Mouse (Mus musculus) right cerebral cortex, adult 2 months (tissue): Measurements from ENCODE around the gene Hoxa9.

Experiments
- DNase-seq, 2 experiments: peaks; one replicate each; pipeline ENCODE4 v3.0.0; 2021 to 2022; ENCODE audit warnings: low spot score in 2 of 2

Gene Hoxa9

DNA sequence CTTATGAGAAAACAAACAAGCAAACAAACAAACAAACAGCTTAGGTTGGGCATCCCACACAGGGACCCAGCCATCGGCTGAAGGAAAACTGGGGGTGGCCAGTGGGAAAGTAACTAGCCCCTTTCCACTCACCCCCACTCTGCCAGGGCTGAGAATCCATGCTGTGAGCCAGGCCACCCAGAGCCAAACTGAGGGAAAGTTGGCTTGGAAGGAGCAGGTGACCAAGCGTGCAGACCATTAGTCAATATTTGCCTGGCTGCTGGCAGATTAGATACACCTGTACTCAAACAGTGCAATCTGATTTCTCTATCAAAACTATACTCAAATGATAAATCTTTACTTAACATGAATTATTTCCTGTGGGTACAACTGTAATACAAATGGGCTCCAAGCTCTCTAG lies 48.9 kb downstream of the Hoxa9 start:
- DNase-seq = no peak

DNA sequence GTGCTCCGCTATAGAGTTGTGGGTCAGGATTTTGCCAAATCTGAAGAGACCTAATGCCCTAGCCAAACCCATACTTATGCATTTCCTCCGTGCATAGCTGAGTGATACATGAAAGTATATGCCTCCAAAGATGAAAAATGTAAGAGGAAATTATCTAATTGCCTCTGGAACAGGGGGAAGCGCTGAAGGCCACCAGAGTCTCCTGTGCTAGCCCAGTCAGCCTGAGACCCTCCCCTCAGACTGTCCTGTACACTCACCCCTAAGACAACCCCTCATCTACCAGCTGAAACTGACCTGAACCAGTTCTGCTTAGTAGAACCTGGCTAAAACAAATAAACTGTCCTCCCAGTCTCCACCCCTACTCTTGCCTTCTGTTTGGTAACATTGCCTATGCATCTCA lies 50.2 kb downstream of the Hoxa9 start:
- DNase-seq = no peak

DNA sequence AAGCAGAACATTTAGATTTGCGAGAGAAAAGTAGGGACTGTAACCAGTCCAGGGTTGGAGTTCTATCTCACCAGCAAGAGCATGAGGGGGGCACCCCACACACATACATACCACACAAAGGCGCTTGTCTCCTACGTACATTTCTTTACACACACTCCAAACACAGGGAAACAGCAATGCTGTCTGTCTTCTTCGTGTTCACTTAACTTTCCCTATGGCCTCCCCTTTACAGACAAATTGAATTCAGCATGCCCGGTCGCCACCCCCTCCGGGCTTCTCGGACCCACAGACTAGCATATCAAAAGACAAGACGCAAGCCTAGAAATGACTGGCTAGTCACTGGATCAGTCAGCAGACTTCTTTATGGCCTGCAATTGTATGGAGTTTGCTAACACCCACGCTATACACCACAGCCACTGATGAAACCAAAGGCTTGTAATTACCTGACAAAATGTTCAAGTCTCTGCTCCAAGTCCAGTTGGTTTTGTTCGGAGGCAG lies 50.6 kb downstream of the Hoxa9 start:
- no peak for DNase-seq

DNA sequence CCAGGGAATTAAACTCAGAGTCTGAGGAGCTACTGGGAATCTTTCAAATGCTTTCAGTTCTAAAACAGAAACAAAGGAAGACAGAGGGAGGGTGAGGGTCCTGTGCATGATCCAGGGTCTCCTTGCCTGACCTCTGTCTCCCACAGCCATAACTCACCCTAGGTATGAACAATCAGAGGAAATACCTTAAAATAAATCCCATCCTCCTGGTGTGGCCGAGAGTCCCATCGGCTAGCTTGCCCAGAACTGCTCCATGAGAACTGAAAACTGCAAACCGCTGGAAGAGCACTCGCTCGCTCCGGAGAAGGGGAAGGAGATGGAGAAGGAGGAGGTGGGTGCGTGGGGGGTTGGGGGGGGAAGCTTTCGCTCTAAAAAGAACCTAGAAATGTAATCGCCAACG lies 51.2 kb downstream of the Hoxa9 start:
- no peak for DNase-seq

DNA sequence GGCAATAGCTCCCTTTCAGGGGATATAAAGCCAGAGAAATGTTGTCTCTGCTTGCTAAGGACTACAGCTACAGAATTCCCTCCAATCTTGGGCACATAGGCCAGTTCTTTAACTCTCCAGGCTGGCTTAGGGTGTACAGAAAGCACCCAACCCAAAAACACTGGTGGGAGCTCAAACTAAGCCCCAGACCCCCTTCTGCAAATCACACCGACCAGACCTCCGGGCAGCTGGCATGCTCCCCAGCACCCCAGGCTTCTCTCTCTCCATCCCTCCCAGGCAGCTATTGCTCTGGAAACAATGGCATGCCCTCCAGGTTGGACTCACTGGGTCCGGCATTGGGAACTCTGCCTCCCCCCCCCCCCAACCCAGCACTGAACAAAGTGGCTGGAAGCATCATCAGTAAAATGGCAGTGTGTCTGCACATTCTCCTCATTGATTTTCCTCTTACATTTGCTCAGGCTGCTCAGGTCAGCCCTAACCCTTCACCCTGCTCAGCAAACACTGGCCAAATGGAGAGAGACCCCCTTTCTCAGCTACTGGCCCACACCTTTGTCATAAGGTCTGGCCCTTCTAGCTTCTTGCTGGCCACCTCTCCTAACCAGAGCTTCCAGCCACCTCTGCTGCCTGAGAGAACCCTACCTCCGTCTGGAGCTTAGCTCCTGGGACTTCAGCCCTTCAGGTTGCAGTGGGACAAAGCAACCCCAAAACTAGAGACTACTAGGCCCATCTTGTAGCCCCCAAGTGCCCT lies 51.8 kb downstream of the Hoxa9 start:
- DNase-seq = no peak

DNA sequence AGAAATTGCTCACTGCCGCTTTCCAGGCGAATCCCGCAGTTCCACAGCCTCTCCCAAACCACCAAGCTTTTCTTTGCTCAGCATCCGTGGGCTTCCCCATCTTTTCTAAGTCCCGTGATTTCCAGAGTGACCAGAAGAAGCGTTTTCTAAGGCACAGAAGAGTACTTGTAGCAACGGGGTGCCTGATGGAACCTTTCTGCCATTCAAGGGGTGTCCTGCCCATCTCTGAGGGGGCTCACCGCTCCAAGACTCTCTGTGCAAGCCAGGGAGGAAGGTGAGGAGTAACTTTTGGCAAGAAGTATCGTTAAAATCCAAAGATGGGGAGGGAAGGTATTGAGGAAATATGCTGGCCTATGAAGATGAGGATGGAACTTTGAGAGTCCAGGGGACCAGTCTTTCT lies 53.1 kb downstream of the Hoxa9 start:
- DNase-seq = no peak

DNA sequence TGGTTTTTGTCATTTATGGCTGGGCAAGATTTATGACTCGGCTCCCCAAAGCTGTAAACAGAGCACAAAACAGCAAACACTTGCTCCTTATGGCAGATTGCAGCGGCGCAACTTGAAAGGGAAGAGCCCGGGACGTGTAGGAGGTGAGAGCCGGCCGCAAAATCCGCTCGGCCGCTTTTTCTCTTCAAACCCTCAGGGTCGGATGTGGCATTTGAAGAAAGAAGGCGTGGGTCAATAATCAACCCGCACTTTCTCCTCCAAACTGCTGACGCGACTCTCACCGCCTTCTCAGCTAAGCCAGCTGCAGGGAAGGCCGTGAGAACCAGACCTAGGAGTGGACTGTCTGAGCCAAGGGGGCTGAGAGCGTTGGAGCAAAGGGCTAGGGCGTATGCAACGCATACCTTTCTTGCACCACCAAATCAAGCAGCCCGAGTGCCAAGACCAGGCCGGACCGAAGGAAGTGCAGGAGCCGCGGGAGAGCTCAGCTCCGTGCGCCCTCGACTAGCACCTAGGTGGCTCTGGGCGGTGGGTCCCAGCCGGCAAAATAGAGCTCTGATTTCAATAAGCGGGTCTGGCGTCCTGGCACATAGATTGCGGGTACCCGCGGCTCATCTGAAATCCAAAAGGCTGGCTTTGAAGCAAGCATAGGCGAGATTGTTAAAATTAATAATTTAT lies 53.7 kb downstream of the Hoxa9 start, which contains the start of gene 5730596B20Rik:
Gene 5730596B20Rik (plus strand): TSS at position 438 of the 675 bp plus-strand sequence.
- DNase-seq = no peak

DNA sequence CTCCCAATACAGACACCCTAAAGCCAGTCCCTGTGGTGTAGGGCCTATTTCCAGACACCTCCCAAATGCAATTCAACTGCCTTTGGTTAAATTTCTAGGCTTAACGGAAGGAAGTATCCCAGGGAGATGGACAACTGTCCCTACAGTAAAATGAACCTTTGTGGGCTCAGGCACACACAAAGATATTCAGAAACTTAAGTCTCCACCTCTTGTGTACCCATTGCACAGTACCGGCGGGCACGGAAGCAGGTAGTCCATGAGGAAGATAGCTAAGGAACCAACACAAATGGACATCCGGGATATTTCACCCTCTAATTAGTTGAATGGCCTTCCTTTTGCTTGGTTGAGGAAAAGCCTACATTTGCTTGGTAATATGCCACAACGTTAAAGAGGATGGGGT lies 54.5 kb downstream of the Hoxa9 start:
- no peak for DNase-seq

DNA sequence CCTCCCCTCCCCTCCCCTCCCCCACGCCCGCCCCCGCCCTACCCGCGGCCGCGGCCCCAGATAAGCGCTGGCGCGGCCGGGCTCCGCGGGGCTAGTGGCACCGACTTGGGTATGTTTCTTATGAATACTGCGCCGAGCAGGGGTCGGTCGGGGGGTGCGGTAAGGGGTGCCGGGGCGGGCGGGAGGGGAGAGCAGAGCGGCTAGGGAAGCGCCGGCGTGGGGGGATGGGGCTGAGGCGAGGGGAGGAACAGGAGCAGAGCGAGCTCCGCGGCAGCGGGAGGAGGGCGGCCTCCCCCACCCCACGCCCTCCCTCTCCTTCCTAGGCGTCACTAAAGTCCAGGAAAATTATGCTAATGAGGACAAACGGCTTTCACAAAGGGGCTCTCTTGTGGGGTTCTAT lies 55.0 kb downstream of the Hoxa9 start:
- no peak for DNase-seq

DNA sequence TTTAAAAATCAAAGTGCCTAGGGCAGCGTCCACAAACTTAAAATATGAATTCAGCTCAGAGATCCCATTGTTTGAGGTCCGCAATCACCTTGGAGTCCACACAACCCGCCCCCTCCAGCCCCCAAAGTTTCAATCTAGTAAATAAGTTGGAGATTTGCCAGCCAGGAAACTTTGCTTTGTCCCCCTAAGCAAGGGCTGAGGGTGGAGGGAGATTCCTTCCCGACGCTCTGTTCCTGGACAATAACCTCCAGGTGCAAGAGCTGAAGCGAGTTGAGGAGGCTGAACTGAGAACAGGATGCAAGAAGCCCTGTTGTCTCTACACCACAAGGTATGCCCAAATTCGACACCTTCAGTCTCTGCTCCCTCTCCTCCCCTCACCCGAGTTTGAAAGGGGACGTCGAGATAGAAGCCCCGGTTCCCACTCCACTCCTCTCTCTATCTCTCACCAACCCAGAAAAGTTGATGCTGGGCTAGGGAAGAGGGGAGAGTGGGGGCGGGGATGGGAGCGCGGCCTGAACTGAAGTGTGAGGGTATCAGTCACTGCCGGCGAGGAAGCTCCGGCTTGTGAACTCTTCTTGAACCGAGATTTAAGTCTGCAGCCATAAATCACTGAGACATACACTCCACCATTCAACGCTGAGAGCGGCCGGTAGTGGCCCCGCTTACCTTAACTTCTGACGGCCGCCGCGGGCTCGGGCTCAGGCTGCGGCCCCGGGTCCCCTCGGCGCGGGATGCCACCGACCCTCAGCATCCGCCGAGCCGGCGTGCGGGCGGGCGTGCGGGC lies 55.7 kb downstream of the Hoxa9 start:
- DNase-seq = no peak

DNA sequence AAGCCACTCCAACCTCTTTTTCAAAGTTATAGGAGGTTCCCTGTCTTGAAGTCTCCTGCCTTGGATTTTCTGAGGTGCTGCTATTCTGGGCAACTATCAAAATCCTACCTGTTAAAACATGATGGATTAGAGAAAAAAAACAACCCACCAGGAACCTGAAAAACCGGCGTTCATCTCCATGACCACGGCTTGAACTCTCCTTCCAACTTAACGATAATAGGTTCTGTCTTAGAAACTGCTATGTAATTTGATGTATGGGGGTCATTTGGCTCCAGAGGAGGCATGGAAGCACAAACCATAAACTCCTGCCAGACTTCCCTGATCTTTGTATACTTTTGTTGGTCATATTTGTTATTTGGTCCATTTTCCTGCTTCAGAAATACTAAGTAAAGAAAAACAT lies 57.2 kb downstream of the Hoxa9 start:
- DNase-seq = no peak
